Mouse (Mus musculus) adrenal gland, adult (tissue): ENCODE measurements at regions not wholly inside any gene's neighbourhood (a gene's known extent, or its start where the extent isn't known, plus 50 kb on each side); places are given as distances from the start of the nearest gene placed in this dataset.
A peak's percentile ranks its signal among the peaks of the same experiment; 100 is the strongest.

Experiments
- DNase-seq, 2 experiments: peaks; one replicate each; pipeline ENCODE4 v3.0.0; 2022 to 2023; ENCODE audit warnings: low spot score in 1 of 2; ENCODE audit not compliant: inconsistent age in 2 of 2

GRCm38 (mm10) chr11:82668026-82668425 is 96.1 kb downstream of the Cct6b start:
- DNase-seq = no peak

DNA sequence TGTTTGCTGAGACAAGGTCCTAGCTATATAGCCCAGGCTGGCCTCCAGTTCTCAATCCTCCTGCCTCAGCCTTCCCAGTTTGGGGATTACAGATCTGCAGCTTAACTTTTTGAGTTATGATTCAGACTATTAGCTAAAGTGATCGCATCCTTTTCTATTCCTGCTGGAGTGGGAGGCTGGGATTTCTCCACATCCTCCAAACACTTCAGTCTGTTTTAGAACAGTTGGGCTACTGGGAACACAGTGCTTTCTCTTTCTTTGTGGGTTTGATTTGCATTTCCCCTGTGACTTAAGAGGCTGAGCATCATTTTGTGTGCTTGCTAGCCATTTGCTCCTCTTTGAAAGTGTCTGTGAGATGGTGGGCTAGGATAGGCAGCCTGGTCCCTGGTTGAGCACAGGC is 100.0 kb downstream of the Cct6b start:
- DNase-seq = no peak

DNA sequence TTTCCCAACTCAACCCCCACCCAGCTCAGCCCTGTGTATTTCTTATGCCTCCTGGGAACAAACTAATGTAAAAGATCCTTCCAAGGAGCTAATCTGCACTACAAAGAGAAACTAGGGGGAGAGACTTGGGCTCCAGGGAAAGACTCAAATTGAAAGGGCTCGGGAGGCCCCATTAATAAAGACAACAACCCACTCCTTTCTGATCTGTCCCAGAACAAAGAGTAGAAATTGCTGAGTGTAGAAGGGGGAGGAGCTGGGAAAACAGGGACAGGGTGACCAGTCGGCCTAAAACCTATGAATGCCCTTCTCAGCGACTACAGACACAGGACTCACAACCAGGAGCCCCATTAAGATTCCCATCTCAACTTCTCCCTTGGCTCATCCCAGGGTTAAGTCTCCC is 102.0 kb downstream of the Cct6b start:
- no peak for DNase-seq

DNA sequence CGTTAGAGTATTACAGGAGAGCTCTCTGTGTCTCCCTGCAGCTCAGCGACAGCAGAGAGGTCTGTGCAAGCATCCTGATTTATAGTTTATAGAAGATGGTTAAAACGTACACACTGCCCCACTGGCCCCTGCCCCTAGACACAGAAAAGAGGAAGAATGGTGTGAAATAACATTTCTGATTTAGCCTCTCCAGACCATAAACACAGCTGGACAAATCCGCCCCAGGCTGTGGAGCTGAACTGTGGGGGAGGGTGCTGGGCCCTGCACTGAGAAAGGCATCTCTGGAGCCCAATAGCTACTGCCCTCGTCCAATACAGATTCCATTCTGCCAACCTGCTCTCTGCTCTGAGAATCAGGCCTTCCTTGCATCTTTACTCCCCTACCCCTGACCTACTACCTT is 112.4 kb downstream of the Cct6b start:
- DNase-seq = no peak

DNA sequence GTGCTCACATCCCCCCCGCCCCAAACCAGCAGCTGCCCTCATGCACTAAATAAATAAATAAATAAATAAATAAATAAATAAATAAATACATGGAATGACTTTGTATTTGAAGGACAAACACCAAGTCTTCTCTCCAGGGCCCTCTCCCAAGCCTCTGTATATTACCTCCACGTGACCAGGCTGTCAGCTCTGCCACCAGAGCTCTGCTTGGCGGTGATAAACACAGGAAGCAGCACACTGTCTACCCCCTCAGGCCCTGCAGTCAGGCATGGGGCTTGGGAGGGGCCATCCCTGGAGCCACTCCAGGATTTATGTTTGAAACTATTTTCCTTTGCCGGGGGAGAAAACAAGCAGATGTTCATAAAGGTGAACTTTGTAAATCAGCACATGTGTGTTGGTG is 125.6 kb downstream of the Cct6b start:
- peak in 1 of 2 experiments; percentile 19 for DNase-seq

DNA sequence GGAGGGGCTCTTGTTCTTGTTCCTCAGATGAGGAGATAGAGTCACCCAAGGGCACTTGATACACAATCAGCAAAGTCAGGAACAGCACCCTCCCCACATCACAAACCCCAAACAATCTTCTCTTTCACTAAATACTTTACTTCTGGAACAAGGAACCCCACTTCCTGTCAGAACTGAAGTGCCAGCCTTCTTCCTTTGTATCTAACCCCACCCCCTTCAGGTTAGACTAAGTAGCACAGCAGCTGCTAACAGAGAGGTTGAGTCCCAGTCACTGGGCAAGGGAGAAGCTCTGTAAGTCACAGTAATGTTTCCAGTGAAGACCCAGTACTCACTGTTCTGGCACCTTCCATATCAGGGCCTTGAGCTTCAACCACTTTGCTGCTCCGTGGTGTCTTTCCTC is 131.9 kb downstream of the Cct6b start:
- no peak for DNase-seq

DNA sequence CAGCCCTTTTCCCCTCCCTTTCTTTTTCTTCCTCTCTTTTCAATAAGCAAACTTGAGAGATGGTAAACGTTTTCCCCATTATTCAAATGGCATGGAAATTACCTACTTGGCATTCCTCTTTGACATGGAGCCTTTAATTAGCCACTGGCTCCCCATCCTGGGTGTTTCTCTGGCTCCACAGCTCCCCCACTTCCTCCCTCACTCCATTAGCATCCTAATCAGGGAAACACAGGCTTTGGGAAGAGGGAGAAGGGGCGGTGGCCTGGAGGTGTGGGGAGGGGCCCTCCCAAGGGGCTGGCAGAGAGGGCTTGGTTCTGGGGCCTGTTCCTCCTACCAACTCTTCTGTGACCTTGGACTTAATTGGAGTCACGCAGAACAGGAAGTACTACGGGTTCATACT is 132.7 kb downstream of the Cct6b start:
- no peak for DNase-seq

DNA sequence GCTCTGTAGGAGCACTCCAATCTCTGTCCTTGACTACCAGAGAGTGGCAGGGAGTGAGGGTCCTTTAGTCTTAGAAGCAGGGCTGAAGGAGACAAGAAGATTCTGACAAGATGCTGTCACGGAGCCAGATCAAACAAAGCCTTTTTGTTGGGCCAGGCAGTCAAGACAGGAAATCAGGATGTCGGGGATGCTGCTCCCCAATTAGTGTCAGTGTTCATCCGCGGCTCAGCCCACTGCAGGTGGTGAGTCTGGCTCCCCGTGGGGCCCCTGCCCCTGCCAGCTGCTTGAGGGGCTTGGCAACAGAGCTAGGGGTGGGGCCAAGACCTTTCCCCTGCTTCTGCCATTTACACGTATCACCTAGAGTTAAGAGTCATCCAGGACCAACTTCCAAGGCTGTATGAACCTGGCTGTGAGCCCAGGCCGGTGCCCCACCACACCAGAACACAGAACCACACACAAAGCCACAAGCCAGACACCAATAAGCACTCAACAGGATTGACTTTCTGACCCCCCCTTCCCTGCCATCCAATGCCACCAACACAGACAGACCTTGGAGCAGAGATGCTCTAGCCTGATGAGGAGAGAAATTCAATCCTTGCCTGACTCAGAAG is 137.5 kb downstream of the Cct6b start:
- no peak for DNase-seq

DNA sequence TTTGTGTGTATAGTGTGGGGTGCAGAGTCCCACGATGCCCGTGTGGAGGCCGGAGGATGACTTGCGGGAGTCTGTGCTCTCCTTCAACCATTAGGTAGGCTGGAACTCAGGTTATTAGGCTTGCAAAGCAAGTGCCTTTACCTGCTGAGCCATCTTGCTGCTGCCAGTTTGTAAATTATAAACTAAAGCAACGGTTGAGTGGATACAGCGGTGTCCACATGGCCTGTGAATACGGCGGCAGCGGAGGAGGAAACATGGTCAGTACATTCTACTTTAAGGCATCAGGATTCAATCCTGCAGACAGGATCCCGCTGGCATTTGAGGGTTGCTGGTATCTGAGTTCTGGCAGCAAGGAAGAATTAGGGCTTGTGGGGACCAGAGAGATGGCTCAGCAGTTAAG is 143.1 kb downstream of the Cct6b start:
- DNase-seq = no peak

GRCm38 (mm10) chr11:82619418-82619817 is 144.7 kb downstream of the Cct6b start:
- DNase-seq = no peak

- DNase-seq = no peak
Measured at GRCm38 (mm10) chr11:82618457-82618856, 145.7 kb downstream of the Cct6b start.

DNA sequence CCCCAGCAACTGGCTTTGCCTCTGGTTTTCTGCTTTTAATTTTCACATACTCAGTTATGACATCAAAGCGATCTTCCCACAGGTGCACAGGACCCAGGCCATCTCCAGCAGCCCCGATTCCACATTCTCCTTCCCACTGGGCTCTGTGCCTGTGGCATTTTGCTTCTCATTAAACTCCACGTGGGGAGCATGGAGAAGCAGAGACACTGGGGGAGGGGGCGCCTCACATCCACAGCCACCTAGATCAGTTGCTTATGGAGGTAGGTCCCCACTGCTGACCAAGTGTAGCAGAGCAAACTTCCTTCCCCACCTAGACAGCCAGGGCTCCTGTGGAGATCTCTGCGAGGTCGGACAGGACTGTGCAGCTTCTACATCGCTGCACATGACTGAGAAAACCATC is 147.3 kb downstream of the Cct6b start:
- no peak for DNase-seq

DNA sequence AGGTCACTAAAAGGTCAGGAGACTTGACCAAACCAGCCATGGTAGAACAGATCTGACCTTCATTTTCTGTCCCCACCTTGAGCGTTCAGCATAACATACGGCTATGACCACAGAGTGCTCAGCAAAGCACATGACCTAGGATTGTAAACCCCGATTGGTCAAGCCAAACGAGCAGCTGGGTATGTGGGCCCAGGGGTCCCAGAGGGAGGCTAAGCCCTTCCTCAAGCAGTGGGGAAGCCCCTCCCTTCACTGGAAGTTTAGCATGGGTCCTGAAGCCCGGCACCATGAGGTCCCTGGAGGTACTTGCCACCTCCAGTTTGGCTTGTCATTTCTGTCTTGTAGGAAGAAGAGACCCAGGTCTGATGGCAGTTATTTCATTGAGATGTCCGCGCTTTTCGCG is 149.8 kb downstream of the Cct6b start:
- DNase-seq = no peak

GRCm38 (mm10) chr11:82613503-82613902 is 150.6 kb downstream of the Cct6b start:
- DNase-seq = peak; percentile 49 to 78

DNA sequence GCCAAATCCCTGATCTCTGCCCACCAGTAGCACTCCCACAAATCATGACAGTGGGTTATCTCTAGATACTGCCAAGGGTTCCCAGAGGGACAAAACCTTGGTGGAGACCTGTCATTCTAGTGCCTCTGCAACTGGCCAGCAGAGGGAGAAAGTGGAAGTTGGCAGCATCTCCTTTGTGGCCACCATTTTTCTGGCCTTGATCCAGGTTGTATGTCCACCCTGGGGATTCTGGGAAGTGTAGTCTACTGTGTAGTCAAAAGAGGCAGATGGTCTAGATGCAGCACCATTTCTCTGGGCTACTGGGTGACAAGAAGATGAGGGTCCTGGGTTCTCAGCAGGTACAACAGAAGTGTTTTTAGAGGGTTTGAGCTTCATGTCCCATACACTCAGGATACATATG is 152.1 kb downstream of the Cct6b start:
- DNase-seq = peak; percentile 39 to 80

- DNase-seq = no peak
Measured at GRCm38 (mm10) chr11:82608963-82609362, 155.2 kb downstream of the Cct6b start.

DNA sequence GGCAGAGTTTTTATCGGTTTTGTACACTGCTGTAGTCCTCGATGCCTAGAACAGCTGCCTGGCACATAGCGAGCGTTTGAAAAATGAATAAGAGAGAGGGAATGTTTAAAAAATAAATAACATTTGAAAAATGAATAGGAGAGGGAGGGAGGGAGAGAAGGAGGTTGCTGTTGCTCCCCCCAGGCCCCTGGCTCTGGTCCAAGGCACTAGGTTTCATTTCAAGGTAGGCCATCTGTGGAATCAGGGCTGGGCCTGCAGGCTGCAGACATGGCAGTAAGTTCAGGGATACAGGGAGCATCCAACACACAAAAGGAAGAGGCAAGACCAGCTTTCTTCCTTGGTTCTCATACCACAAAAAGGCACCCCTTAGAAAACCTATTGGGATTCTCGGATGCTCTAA is 156.5 kb downstream of the Cct6b start:
- DNase-seq = no peak

- peak; percentile 38 to 62 for DNase-seq
Measured at GRCm38 (mm10) chr11:82604251-82604835, 159.8 kb downstream of the Cct6b start.

DNA sequence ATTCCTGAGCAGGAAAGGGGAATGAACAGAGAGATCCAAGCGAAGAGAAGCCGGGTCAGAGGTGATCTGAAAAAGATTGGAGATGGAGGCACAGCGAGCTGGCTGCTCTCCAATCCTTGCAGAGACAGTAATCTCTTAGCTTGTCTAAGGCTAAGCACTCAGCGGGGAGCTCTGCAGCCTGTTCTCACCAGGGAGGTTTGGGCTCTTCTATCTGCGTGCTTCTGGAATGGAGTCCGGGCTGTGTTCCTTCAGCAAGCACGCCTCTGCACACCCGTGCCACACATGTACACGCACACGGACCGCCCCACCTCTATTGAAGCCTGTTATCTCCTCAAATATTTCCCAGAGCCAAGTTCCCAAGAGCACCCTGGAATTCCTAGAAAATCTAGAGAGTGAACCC is 161.3 kb downstream of the Cct6b start:
- peak in 1 of 2 experiments; percentile 29 for DNase-seq

GRCm38 (mm10) chr11:82602250-82602649 is 161.9 kb downstream of the Cct6b start:
- DNase-seq = no peak

- DNase-seq = no peak
Measured at GRCm38 (mm10) chr11:82600151-82600550, 164.0 kb downstream of the Cct6b start.

- no peak for DNase-seq
Measured at GRCm38 (mm10) chr11:82597757-82598156, 166.4 kb downstream of the Cct6b start.

DNA sequence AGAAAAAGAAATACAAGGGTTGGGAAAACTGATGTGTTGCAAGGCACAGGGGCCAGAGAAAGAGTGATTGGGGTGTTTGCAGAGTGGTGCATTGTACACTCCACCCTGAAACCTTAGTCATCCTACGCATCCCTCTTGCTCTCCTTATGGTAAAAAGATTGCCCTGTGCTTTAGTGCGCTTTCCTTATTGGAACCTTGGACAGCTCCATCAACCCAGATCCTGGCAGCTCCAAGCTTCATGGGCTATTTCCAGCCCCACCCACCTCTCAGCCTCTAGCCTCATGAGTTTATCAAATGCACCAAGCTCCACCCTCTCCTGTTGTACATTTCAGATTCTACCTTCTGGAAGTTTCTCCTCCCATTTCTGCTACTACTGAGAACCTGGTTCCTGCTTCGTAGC is 167.3 kb downstream of the Cct6b start:
- no peak for DNase-seq
